Mouse (Mus musculus): ENCODE measurements around the gene Nrde2. TPM values are rescaled to one million over a fixed set of nuclear protein-coding genes. Genes with fewer than 3 reads are reported as not detected.

Gene Nrde2
- polyA plus RNA-seq, 2 experiments = 3.6 to 4.1 TPM

DNA sequence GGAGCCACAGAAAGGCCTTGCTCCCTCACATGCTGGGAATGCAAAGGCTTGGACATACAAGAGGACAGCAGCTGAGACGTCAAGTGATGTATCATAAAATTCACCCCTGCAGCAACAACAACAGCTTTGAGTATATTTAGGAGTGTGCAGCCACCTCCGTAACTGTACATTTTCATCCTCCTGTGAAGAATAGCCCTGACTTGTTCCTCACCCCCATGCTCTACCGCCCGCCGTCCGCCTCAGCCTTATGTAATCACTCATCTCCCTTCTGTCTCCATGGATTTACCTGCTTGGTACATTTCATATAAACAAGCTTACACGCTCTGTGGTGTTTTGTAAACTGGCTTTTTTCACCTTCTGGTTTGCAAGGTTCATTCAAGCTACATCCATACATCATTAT is 7.0 kb downstream of the Nrde2 start:
- TF ChIP-seq CTCF (IDR thresholded peaks at IDR 0.05; ENCODE audit: low read depth) (no peak), EP300 (IDR thresholded peaks at IDR 0.05; ENCODE audit: low read depth) (no peak)
- no peak for DNase-seq (ENCODE audit: low read depth in 3 of 3, low spot score in 3 of 3)
- H3K36me3 ChIP-seq (replicated peaks; ENCODE audit: control insufficient read depth, insufficient read depth, low read depth) = peaks cover 16% of the 10 kb centered on the region
- H3K4me3 ChIP-seq (ENCODE audit: insufficient read depth in 1 of 2, low read depth in 2 of 2, low read length in 2 of 2) = no peak overlapping the region
- ATAC-seq (ENCODE audit: insufficient read depth) = no peak
- H3K4me2 ChIP-seq (ENCODE audit: low read depth) = no peak overlapping the region
- no peak overlapping the region for H3K9ac ChIP-seq (replicated peaks)
- H3K4me1 ChIP-seq (replicated peaks; ENCODE audit: control insufficient read depth in 2 of 2, insufficient read depth in 2 of 2, low read length in 1 of 2) = no peaks in the 10 kb centered on the region
- 85% methylated on average over 7 of the region's 7 CpGs for WGBS (ENCODE audit: insufficient replicate concordance)
- no peaks in the 10 kb centered on the region for H3K9me3 ChIP-seq (ENCODE audit: control insufficient read depth, low read length)
- H3K27ac ChIP-seq = no peak overlapping the region
- no peaks in the 10 kb centered on the region for H3K27me3 ChIP-seq (ENCODE audit: control insufficient read depth, insufficient read depth, low read length)

DNA sequence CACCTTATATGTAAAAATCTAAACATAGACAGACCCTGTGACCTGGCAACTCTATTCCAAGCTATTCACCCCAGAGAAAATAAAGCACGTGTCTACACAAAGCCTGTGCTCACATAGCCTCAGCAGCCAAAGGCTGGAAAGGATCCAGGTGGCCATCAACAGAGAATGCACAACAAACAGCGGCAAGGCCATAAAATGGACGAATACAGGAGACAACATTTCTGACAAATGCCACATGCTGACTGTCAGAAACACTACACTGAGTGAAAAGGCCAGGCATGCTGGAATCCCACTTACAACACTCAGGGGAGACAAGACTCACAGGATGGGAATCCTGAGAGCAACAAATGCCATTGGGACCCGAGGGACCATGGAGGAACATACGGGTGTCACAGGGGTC is 15.2 kb downstream of the Nrde2 start:
- ATAC-seq (ENCODE audit: insufficient read depth) = no peak
- H3K9me3 ChIP-seq (ENCODE audit: control insufficient read depth, low read length) = no peaks in the 10 kb centered on the region
- no peak overlapping the region for H3K4me2 ChIP-seq (ENCODE audit: low read depth)
- peaks cover 19% of the 10 kb centered on the region for H3K36me3 ChIP-seq (replicated peaks; ENCODE audit: control insufficient read depth, insufficient read depth, low read depth)
- H3K4me1 ChIP-seq (replicated peaks; ENCODE audit: control insufficient read depth in 2 of 2, insufficient read depth in 2 of 2, low read length in 1 of 2) = no peaks in the 10 kb centered on the region
- WGBS (ENCODE audit: insufficient replicate concordance) = 83% methylated on average over 5 of the region's 5 CpGs
- DNase-seq (ENCODE audit: low read depth in 3 of 3, low spot score in 3 of 3) = no peak
- H3K4me3 ChIP-seq (ENCODE audit: insufficient read depth in 1 of 2, low read depth in 2 of 2, low read length in 2 of 2) = no peak overlapping the region
- H3K9ac ChIP-seq (replicated peaks) = no peak overlapping the region
- H3K27ac ChIP-seq = no peak overlapping the region
- H3K27me3 ChIP-seq (ENCODE audit: control insufficient read depth, insufficient read depth, low read length) = no peaks in the 10 kb centered on the region
- no peak for TF ChIP-seq CTCF (IDR thresholded peaks at IDR 0.05; ENCODE audit: low read depth)
- no peak for TF ChIP-seq EP300 (IDR thresholded peaks at IDR 0.05; ENCODE audit: low read depth)

DNA sequence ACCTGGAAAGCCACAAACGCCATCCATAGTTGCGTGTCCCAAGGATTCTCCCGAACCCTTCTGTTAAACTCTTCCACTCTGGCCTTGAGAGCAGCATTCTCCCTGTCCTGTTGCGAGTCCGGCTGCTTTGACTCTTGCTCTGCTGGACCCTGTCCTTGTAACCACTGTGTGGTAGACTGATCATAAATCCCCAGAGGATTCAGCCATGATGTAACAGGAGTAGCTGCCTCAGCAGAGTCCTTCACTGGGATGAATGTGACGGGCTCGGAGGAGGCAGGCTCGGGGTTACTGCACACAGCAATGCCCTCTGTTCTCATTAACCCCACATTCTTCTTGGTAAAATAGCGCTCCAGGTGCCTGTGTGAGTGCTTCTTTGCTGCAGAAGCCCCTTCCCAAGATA is 15.7 kb downstream of the Nrde2 start:
- 86% methylated on average over 9 of the region's 9 CpGs for WGBS (ENCODE audit: insufficient replicate concordance)
- Histone ChIP-seq H3K9me3 (ENCODE audit: control insufficient read depth, low read length) (no peaks in the 10 kb centered on the region), H3K36me3 (replicated peaks; ENCODE audit: control insufficient read depth, insufficient read depth, low read depth) (peaks cover 17% of the 10 kb centered on the region), H3K4me1 (replicated peaks; ENCODE audit: control insufficient read depth in 2 of 2, insufficient read depth in 2 of 2, low read length in 1 of 2) (no peaks in the 10 kb centered on the region), H3K4me3 (ENCODE audit: insufficient read depth in 1 of 2, low read depth in 2 of 2, low read length in 2 of 2) (no peak overlapping the region), H3K4me2 (ENCODE audit: low read depth) (no peak overlapping the region), H3K27me3 (ENCODE audit: control insufficient read depth, insufficient read depth, low read length) (no peaks in the 10 kb centered on the region), H3K27ac (no peak overlapping the region), H3K9ac (replicated peaks) (no peak overlapping the region)
- no peak for ATAC-seq (ENCODE audit: insufficient read depth)
- TF ChIP-seq CTCF (IDR thresholded peaks at IDR 0.05; ENCODE audit: low read depth) = no peak
- no peak for DNase-seq (ENCODE audit: low read depth in 3 of 3, low spot score in 3 of 3)

DNA sequence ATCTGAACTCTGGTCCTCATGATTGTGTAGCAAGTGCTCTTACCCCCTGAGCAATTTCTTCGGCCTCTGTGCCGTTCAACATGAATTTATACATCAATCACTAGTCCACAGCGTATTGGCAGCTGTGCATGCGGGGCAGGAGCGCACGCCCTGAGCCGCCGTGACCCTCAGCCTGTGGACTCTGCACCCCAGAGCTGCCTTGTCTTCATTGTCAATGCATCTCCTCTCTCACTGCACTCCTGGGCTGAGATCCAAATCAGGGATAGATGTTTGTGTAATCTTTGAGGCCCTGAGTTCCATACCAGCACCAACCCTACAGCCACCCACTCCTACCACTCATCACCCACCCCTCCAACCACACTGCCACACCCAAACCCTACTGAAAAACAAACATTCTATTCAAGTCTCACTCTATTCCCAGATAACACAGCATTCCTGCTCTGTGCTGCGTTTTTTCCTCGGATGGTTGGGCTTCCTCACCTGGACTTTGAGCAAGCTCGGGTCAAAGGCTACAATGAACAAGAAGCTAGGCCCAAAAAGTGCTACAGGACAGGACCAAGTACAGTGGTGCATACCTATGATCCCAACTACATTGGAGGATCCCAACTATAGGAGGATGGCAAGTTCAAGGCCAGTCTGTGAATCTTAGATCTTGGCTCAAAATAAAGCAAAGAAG is 16.5 kb downstream of the Nrde2 start:
- H3K9me3 ChIP-seq (ENCODE audit: control insufficient read depth, low read length) = no peaks in the 10 kb centered on the region
- 82% methylated on average over 11 of the region's 11 CpGs for WGBS (ENCODE audit: insufficient replicate concordance)
- DNase-seq (ENCODE audit: low read depth in 3 of 3, low spot score in 3 of 3) (no peak), ATAC-seq (ENCODE audit: insufficient read depth) (no peak)
- H3K9ac ChIP-seq (replicated peaks) = no peak overlapping the region
- no peak for TF ChIP-seq CTCF (IDR thresholded peaks at IDR 0.05; ENCODE audit: low read depth)
- TF ChIP-seq EP300 (IDR thresholded peaks at IDR 0.05; ENCODE audit: low read depth) = no peak
- no peaks in the 10 kb centered on the region for H3K4me1 ChIP-seq (replicated peaks; ENCODE audit: control insufficient read depth in 2 of 2, insufficient read depth in 2 of 2, low read length in 1 of 2)
- no peak overlapping the region for H3K4me3 ChIP-seq (ENCODE audit: insufficient read depth in 1 of 2, low read depth in 2 of 2, low read length in 2 of 2)
- H3K27ac ChIP-seq = no peak overlapping the region
- peaks cover 17% of the 10 kb centered on the region for H3K36me3 ChIP-seq (replicated peaks; ENCODE audit: control insufficient read depth, insufficient read depth, low read depth)
- no peaks in the 10 kb centered on the region for H3K27me3 ChIP-seq (ENCODE audit: control insufficient read depth, insufficient read depth, low read length)
- H3K4me2 ChIP-seq (ENCODE audit: low read depth) = no peak overlapping the region

DNA sequence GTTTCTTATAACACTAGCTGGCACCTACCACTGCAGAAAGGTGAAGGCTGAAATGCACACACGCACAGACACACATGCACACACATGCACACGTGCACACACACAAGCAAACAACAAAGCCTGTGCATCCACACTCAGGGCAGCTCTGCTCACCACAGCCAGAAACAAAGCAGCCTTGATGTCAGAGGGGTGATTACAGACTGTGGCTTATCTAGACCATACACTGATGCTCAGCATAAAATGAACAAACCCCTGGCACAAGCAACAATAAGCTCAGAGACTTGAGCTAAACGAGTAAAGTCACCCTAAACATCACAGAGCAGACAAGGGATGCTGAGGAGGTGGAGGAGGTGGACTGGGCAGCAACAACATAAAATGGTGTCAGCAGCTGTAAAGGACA is 24.3 kb downstream of the Nrde2 start:
- H3K9me3 ChIP-seq (ENCODE audit: control insufficient read depth, low read length) = no peaks in the 10 kb centered on the region
- DNase-seq (ENCODE audit: low read depth in 3 of 3, low spot score in 3 of 3) (no peak), ATAC-seq (ENCODE audit: insufficient read depth) (no peak)
- H3K27me3 ChIP-seq (ENCODE audit: control insufficient read depth, insufficient read depth, low read length) = no peaks in the 10 kb centered on the region
- H3K4me3 ChIP-seq (ENCODE audit: insufficient read depth in 1 of 2, low read depth in 2 of 2, low read length in 2 of 2) = no peak overlapping the region
- WGBS (ENCODE audit: insufficient replicate concordance) = 49% methylated on average over 3 of the region's 3 CpGs
- no peak overlapping the region for H3K27ac ChIP-seq
- peaks cover 11% of the 10 kb centered on the region for H3K36me3 ChIP-seq (replicated peaks; ENCODE audit: control insufficient read depth, insufficient read depth, low read depth)
- H3K9ac ChIP-seq (replicated peaks) = no peak overlapping the region
- H3K4me2 ChIP-seq (ENCODE audit: low read depth) = no peak overlapping the region
- TF ChIP-seq CTCF (IDR thresholded peaks at IDR 0.05; ENCODE audit: low read depth) (no peak), EP300 (IDR thresholded peaks at IDR 0.05; ENCODE audit: low read depth) (no peak)
- H3K4me1 ChIP-seq (replicated peaks; ENCODE audit: control insufficient read depth in 2 of 2, insufficient read depth in 2 of 2, low read length in 1 of 2) = peaks cover 0 to 4% of the 10 kb centered on the region in 2 experiments; a peak in 1 of 4 replicates
